Mouse (Mus musculus): Measurements from ENCODE around the gene Car11.
A peak's percentile ranks its signal among the peaks of the same experiment; 100 is the strongest.

Gene Car11

DNA sequence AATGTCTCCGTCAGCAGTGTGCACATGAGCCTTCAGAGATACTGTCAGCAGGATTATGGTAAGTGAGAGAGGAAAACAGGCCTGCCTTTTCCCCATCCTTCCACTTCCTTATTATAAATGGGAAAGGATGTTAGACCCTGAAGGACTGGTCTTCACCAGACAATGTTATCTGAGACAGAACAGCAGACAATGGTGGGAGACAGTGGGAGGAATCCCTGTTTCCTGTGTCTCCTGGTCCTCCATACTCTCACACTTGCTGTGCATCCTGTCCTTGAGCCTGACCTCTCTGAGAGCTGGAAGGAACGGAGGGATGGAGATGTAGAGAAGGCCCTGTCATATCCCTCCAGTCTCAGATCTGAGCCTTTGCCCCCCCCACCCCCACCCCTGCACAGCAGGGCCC lies 7.3 kb upstream of the Car11 start:
- DNase-seq (ENCODE audit: low spot score in 2 of 2): no peak

DNA sequence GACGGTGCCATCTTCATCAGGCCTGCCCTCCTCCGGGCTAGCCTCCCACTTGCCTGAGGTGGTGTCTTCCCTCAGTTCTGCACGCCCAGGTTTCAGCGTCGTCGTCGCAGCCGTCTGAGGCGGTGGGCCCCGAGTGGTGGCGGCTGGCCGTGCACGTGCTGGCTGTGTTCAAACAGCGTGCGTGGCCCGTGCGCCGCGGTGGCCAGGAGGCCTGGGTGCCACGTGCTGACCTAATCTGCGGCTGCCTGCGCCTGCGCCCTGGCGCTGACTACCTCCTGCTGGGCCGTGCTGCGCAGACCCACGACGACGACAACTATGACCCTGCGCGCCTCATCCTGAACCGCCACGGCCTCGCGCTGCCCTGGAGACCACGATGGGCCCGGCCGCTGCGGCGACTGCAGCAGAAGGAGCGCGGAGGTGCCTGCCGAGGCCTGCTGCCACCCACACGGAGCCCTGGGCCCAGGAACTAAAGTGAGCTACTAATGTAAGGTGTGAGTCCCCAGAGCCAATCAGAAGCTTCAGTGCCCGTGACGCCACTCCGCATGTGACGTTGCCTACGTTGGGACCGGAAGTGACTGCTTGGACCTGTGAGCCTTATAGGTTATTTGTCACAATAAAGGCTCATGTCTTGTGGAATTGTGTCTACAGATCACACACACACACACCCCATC lies 5.6 kb upstream of the Car11 start, which contains the start of gene Sec1:
TSS of gene Sec1 (minus strand) at position 482 of the 671 bp plus-strand sequence.
- no peak for DNase-seq (ENCODE audit: low spot score in 2 of 2)

DNA sequence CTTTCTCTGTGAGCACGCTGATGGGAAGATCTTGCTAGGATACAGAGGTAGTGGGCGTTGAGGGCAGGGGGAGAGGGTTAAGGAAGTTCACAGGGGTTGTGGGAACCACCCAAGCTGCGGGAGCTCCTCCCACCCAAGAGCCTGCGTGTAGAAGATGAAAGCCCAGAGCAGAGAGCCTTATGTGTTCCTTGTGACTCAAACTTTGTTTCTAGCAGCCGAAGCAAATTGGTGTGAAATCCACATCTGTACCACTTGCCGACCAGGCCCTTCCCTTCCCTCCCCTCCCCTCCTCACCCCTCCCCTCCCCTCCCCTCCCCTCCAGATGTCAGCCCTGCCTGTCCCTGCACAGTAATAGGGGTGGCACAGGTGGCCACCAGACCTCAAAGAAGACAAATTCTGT lies 4.5 kb upstream of the Car11 start:
- DNase-seq (ENCODE audit: low spot score in 2 of 2): no peak

DNA sequence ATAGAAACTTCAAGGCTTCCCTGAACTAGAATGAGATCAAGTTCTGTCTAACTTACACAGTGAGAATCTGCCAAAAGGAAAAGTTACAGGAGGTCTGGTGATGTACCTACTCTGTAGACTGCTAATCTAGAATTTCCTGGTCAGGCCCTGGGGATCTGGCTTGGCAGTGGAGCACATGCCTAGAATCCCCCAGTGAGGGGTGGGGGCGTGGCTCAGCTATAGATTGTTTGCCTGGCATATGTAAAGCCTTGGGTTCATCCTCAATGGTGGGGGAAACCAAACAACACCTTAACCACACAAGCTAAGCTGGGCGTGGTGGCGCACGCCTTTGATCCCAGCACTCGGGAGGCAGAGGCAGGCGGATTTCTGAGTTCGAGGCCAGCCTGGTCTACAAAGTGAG lies 1.7 kb upstream of the Car11 start:
- DNase-seq (ENCODE audit: low spot score in 2 of 2): no peak

DNA sequence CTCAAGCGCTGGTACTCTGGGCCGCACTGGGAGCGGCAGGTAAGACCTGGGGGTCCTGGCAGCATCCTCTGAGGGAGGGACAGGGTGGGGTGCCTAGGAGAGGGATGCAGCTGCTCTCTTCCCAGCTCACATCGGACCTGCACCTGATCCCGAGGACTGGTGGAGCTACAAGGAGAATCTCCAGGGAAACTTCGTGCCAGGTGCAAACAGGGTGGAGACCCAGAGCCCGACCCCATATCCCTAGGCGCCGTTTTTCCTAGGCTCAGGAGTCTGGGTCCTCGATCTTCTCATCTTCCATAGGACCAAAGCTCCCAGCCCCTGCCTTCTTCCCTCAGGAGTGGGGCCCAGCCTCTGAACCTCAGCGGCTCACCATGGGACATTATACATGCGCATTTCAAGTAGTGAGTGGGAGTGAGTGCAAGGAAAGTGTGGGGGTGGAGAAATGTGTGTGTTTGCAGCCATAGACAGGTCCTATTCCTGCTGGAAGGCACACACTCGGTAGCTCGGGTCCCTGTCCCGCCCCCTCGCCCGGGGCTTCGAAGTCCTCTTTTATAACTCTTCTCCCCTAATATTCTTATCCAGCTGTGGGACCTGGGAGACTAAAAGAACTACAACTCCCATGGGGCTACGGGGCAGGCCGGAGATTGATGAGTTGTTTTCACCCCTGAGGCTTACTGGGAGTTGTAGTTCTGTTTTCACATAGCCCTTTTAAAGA lies 815 bp downstream of the Car11 start:
- DNase-seq (ENCODE audit: low spot score in 2 of 2): peak; percentile 74 to 86

DNA sequence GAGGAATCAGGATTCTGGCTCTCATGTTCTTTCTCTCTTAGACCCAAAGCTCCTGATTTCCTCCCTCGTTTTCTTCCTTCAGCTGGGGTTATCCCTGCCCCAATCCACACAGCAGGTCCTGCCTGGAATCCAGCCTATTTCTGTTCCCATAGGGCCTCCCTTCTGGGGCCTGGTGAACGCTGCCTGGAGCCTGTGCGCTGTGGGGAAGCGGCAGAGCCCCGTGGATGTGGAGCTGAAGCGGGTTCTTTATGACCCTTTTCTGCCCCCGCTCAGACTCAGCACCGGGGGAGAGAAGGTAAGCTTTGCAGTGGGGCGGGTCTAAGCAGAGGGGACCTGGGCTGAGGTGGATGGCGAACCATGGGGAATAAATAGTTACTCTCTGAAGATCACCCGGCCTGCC lies 1.4 kb downstream of the Car11 start:
- DNase-seq (ENCODE audit: low spot score in 2 of 2): no peak

DNA sequence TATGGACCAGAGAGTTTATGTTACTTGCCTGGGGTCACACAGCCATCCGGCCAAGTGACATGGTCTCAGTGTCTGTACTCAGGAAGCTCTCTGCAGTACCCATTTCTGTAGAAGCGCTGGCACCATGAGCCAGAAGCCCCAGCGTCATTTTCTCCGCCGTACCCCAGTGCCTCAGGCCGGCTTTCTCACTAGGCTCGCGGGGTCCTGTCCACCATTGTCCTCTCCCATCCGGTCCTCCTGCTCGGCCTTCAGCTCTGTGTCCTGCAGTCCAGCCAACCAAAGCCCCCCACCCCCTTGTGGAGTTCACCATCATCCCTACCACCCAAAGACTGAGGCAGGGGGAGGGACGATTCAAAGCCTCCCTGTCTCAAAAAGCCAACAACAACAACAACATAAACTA lies 2.0 kb downstream of the Car11 start:
- no peak for DNase-seq (ENCODE audit: low spot score in 2 of 2)

DNA sequence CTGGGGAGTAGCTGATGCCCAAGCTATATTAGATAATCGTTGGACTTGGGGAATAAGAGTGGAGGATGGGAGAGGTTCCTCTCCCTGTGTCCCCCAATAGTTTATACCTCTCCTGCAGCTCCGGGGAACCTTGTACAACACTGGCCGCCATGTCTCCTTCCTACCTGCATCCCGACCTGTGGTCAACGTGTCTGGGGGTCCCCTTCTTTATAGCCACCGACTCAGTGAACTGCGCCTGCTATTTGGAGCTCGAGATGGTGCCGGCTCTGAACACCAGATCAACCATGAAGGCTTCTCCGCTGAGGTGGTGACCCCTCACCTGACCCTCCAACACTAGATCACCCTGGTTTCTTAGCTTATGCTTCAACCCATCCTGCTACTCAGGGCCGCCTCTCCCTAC lies 2.7 kb downstream of the Car11 start:
- DNase-seq (ENCODE audit: low spot score in 2 of 2): no peak

DNA sequence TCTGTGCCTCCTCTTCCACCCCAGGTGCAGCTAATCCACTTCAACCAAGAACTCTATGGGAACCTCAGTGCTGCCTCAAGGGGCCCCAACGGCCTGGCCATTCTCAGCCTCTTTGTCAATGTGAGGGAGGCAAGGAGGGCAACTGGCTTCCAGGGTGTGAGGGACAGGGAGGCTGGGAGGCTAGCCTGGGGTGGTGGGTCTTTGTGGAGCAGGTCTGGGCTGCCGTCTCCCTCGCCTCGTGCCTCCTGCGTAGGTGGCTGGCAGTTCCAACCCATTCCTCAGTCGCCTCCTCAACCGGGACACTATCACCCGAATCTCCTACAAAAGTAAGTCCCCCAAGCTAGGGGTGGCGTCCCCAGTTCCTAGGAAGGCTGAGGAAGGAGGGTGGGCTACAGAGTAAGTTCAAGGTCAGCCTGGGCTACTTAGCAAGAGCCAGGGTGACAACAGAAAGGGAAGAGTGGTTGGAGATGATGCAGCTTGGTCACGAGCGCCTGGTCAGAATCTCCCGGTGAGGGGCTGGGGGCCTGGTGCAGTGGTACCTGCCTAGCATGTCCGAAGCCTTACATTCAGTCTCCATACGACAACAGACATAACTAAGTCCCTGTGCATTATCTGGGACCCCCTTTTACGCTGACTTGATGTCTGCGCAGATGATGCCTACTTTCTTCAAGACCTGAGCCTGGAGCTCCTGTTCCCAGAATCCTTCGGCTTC lies 3.3 kb downstream of the Car11 start:
- no peak for DNase-seq (ENCODE audit: low spot score in 2 of 2)

DNA sequence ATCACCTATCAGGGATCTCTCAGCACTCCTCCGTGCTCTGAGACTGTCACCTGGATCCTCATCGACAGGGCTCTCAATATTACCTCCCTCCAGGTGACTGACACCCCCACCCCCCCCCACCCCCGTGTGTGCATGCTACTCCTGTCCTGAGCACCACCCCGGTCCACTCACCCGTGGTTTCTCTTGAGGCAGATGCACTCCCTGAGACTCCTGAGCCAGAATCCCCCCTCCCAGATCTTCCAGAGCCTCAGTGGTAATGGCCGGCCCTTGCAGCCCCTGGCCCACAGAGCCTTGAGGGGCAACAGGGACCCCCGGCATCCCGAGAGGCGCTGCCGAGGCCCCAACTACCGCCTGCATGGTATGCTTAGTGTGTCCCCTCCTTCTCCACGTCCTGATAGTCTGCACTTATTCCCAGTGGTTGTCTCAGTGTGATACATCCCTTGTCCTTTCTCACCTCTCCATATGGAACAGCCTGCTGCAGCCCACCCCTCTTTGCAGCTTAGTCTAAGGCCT lies 3.9 kb downstream of the Car11 start:
- DNase-seq (ENCODE audit: low spot score in 2 of 2): no peak

DNA sequence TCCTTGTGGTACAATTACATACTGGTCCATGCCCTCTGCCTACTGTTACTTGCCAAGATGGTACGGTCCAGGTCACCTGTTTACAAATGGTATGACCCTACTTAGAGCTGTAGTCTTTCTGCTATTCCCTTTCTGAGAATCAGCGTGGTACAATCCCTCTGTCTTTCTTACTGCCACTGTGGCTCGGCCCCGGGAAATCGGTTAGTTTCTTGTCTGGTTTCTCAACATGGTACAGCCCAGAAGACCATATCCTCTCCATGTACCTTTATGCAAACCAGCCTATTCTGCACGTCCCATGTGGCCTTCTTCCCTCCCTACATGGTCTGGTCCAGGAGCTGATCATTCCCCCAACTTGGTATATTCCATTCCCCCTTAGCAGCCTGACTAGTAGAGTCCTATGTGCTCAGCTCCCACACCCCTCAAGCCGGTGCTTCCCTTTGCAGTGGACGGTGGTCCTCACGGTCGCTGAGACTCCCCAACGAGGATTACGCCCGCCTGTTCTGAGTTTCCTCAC lies 4.5 kb downstream of the Car11 start:
- peak; percentile 78 to 82 for DNase-seq (ENCODE audit: low spot score in 2 of 2)

DNA sequence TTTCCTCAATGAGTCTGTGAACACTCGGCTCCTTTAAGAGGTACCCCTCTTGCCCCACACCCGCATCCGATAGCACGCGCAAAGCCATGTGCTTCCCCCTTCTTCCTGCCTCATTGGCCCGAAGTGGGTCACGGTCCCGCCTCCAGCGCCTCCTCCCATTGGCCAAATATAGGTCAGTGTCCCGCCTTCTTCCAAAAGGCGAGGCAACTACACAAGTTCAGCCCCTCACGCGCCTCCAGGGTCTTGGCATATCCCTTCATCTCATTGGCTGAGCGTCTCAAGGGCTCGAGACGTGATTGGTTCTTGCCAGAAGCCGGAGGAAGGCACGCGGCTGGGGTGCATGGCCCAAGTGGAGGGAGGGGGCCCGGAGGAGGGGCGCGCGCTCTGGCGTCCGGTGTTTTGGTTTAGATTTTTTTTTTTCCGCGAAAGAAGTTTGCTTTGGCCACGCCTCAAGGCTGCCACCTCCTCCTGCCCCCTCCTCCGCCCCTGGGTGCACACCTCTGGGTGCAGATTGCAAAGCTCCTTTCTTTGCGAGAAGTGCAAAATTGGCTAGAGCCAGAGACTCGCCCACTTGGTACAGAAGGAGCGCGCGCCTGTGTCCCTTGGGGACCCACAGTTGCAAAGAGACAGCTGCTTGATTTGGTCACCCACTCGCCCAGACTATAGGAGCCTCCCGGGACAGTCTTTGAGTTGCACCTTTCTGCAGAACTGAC lies 5.2 kb downstream of the Car11 start, which contains the start of gene Dbp:
TSS of gene Dbp (plus strand) at position 359 of the 713 bp plus-strand sequence.
- peak; percentile 100 for DNase-seq (ENCODE audit: low spot score in 2 of 2)

DNA sequence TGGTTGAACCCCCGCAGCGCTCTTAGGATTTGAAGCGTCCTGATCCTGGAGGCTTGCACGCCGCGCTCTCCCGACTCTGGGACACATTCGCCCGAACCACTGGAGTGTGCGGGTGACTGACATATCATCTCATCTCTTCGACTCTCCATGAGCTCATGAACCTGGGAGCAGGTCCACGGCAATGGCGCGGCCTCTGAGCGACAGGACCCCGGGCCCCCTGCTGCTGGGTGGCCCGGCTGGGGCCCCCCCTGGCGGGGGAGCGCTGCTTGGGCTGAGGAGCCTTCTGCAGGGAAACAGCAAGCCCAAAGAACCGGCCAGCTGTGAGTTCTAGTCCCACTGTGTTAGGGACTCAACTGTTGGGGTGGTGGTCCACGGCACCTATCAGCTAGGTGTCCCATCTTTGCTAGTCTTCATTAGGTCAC lies 5.8 kb downstream of the Car11 start:
- no peak for DNase-seq (ENCODE audit: low spot score in 2 of 2)

DNA sequence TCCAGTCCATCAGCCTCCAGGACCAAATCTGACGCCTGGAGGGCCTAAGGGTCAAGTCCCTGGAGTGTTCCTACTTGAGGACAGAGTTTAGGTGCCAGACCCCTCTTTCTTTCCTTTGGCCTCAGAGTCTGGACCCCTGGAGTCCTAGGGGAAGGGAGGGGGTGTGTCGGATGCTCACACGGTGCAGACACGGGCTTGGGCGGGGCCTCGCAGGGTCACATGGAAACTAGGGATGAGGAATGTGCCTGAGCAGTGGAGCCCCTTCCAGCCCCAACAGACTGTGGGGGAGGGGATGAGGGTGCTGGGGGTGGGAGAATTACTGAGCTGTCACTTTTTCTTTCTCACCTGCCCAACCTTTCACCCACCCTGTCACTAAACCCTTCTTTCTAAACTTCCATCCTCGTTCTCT lies 6.2 kb downstream of the Car11 start:
- DNase-seq (ENCODE audit: low spot score in 2 of 2): peak; percentile 80 to 83

DNA sequence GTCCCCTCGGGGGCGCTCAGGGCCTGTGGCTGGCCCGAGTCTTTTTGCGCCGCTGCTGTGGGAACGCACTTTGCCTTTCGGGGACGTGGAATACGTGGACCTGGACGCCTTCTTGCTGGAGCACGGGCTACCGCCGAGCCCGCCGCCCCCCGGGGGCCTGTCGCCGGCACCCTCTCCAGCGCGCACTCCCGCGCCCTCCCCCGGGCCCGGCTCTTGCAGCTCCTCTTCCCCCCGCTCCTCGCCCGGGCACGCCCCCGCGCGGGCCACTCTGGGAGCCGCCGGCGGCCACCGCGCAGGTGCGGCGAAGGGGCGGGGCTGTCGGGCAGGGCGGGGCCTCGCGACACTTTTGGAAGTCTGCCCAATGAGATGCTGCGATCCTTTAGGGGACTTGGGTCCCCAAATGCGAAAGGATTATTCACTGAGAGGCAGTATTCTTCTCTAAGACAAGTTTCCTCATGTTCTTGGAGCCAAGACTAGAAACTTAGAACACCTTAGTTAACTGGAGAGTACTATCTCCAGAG lies 7.1 kb downstream of the Car11 start:
- DNase-seq (ENCODE audit: low spot score in 2 of 2): peak; percentile 77 to 80

DNA sequence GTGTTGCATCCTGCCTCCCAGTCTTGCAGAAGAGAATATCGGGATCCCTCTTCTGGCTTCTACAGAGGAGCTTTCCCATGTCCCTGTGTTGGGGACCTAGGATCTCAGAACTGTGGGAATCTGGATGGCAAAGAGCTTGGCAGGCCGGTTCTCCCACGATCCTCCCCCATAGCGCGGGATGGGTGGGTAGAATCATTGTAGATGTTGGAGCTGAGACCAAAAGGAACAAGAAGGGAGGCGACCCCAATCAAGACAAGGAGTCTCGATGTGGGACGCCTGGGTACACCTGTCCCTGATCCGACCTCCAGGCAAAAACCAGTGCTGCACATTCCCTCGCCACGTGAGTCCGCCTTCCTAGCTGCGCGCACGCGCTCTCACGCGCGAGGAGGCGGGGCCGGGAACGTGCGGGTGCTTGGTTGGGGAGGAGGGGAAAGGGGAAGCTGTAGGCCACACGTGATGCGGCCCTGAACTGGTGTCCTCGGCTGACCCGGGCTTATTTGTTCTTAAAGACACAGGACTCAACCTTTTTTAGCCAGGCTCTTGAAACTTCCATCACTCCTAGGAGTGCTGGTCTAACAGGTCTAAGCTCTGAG lies 7.8 kb downstream of the Car11 start:
- DNase-seq (ENCODE audit: low spot score in 2 of 2): peak; percentile 91 to 92

DNA sequence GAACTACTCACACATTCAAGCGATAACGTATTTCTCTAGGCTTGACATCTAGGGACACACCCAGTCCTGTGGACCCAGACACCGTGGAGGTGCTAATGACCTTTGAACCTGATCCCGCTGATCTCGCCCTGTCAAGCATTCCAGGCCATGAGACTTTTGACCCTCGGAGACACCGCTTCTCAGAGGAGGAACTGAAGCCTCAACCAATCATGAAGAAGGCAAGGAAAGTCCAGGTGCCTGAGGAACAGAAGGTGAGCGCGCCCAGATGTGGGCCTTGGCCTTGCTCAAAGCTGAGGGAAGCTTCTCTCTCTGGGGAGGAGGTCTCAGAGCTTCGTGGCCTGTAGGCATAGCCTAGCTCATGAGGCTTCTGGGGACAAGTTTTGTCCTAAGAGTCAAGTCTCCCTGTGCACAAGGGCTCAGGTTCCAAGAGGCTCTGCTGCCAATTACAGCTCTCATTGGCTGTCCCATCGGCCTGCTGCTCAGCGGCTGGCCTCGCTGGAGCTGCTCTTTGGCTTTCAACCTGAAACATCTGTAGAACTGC lies 8.6 kb downstream of the Car11 start:
- no peak for DNase-seq (ENCODE audit: low spot score in 2 of 2)

DNA sequence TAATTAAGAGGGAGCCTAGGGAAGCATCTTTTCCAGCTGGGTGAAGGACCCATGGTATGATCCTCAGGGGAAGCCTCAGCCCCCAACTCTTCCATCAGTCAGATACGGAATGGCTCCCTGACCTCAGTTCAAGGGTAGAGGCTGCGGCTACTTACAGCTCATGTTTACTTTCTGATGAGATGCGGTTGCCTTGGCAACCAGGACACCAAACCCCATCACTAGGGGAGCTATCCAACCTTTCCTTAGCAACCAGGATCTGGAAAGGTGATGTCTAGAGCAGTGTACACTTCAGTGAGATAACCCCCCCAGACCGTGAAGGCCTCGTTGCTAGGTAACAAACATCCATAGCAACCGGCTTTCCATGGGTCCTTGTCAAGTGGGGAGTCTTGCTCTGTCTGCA lies 9.4 kb downstream of the Car11 start:
- no peak for DNase-seq (ENCODE audit: low spot score in 2 of 2)

DNA sequence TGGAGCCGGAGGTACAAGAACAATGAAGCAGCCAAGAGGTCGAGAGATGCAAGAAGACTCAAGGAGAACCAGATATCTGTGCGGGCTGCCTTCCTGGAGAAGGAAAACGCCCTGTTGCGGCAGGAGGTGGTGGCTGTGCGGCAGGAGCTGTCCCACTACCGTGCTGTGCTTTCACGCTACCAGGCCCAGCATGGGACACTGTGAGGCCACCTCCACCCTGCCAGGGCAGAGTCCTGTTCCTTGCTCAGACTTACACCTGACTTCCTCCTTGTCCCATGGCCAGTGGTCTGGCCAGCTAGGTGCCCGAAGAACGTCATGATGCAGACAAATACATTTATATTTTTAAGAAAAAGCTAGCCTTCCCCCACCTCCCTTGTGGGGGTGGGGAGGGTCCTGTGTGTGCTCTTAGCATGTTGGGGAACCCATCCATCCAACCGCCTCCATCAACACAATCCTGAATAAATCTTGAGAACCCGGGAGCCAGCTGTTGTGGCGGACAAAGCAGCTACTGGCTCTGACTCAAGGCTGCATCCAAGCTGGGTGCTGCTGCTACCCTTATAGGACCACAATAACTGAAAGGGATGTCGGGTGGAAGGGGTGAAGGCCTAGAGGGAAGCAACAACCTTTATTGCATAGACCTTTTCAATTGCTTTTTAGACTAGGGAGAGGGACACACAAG lies 10.2 kb downstream of the Car11 start:
- no peak for DNase-seq (ENCODE audit: low spot score in 2 of 2)
